Mouse (Mus musculus) cerebellum, adult 8-10 months (tissue): ENCODE measurements around the gene Tbxa2r.
A peak's percentile ranks its signal among the peaks of the same experiment; 100 is the strongest.

ENCODE experiments used
- DNase-seq: peaks from one replicate; pipeline ENCODE4 v3.0.0; 2022

Tbxa2r gene

DNA sequence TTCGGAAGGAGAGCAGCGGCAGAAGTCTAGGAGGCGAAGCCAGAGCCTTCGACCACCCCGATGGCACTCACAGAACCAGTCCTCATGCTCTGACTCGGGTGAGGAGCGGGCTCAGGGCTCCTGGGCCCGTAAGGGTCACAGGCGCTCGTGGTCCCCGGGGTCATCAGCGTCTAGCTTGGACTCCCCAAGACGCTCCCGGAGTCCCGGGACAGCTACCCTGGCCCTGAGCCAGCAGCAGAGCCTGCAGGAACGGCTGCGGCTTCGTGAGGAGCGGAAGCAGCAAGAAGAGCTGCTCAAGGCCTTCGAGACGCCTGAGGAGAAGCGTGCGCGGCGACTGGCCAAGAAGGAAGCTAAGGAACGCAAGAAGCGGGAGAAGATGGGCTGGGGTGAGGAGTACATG, 6.1 kb upstream of the Tbxa2r start:
- no peak for DNase-seq

DNA sequence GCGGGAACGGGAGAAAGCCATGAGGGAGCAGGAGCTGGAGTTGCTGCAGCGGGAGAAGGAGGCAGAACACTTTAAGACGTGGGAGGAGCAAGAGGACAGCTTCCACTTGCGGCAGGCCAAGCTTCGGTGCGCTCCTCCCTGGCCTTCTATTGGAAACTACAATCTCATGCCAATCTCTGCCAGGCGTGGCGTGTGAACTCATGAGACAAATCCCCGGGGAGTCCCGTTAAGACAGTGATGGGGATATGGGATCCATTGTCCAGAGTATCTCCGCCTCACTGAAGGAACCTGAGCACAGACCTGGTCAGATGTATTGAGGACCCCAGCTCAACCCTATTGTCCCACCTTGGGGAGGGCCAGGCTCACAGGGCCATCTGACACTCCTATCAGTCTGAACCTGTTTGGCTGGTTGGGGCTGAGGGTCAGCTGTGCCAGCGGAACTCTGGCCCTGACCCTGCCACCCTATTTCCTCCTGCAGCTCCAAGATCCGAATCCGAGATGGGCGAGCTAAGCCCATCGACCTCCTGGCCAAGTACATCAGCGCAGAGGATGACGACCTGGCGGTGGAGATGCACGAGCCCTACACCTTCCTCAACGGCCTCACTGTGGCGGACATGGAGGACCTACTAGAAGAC, 5.3 kb upstream of the Tbxa2r start:
- DNase-seq, result no peak

DNA sequence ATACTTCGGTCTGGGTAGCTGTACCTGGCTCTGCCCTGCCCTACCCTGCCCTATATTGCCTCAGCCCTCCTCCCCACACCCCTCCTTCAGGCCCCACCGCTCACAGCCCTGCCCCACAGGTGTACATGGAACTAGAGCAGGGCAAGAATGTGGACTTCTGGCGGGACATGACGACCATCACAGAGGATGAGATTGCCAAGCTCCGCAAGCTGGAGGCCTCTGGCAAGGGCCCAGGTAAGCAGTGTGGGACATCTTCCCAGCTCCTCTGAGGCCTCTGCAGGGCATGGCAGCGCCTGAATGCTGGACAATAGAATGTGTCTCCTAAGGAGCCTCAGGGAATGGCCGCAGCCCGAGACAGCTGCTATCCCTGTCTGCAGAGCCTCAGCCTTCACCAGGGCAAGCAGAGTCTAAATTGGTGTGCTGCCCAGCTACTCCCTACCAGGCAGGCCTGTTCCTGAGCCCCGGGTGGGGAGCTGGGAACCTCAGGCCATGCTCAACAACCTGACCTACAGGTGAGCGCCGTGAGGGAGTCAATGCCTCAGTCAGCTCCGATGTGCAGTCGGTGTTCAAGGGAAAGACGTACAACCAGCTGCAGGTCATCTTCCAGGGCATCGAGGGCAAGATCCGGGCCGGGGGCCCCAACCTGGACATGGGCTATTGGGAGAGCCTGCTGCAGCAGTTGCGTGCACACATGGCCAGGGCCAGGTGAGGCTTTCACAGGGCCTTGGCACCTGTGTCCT, 4.6 kb upstream of the Tbxa2r start:
- no peak for DNase-seq

DNA sequence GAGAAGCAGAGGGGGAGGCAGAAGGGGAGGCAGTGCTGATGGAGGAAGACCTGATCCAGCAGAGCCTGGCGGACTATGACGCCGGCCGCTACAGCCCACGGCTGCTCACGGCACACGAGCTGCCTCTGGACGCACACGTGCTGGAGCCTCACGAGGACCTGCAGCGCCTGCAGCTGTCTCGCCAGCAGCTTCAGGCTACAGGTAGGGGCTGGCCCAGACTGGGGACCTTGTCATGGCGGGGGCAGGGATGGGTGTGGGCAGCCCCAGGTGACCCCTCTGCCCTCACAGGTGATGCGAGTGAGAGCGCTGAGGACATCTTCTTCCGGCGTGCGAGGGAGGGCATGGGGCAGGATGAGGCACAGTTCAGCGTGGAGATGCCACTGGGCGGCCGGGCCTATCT, 3.4 kb upstream of the Tbxa2r start:
- DNase-seq, result no peak

DNA sequence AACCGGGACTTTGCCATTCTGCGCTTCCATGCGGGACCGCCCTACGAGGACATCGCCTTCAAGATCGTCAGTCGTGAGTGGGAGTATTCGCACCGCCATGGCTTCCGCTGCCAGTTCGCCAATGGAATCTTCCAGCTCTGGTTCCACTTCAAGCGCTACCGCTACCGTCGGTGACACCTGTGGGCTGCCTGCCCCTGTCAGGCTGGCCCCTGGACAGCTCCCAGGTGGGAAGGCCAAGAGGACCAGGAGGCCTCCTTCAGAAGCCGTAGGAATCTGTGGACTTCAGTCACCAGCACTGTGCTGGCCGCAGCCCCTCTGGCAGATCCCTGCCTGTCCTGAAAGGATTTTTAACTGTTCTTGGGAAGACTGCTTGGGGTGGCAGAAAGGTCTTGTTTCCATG, 2.8 kb upstream of the Tbxa2r start:
- DNase-seq, result no peak

DNA sequence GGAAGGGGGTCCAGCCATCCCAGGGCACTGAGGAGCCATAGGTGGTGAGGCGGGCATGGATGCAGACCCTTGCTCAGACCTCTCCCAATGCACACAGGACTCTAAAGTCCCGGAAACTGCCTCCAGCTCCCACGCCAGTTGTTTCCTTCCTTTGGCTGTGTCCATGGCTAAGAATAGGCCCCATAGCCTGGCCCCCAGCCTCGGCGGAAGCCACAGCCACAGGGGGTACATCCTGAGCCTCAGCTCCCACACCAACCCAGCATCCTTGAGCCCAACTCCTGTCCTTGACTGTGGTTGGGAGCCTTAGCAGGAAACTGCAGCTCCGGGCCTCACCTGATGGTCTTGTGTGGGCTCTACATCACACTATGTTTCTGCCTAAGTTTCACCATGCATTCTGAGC, 1.7 kb upstream of the Tbxa2r start:
- no peak for DNase-seq

DNA sequence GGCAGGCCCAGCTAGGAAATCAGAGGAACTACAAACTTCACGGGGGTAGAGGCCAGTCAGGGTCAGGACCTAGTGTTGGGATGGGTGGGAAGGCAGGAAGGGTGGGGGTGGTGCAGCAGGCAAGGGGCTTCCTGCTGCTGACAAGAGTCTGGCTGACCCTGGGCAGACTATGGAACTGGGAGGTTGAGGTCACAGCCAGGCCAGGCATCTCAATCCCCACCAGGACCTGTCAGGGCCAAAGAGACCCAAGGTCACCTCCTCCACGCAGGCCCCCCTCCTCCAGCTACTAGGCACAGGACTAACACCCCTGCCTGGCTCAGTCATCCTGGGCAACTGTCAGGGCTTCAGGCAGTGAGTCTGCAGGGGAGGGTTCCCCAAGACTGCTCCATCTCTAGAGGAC, 572 bp upstream of the Tbxa2r start:
- DNase-seq, result no peak

DNA sequence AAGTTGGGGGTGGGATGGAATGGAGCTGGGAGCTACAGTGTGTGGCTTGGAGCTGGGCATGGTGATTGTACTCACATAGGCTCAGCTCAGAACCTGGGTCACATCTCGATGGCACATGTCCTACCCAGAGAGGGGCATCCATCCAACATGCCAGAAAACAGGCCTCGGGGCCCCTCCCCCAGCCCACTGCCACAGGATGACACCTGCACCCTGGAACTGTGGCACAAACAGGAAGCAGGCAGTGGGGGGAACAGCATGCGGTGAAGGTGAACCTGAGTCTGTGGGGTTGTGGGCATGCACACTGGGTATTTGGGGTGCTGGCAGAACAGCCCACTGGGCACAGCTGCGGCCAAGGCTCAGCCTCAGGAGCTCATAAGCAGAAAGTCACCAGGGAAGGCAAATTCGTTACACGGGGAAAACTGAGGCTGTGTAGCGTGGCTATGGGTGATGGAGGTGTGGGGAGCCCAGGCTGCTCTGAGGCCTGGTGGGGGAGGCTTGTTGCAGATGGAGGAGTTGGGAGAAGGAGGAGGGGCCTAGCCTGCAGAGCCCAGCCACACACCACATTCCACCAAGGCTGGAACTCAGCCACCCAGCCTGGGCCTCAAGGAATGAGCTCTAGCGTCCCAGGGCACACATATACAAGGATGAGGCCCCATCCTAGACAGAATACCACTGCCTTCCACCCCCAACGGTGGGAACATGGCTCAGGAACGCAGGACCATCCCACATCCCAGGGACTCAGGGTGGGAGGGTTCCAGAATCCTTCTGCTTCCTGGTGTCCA, 854 bp downstream of the Tbxa2r start:
- DNase-seq, result no peak

DNA sequence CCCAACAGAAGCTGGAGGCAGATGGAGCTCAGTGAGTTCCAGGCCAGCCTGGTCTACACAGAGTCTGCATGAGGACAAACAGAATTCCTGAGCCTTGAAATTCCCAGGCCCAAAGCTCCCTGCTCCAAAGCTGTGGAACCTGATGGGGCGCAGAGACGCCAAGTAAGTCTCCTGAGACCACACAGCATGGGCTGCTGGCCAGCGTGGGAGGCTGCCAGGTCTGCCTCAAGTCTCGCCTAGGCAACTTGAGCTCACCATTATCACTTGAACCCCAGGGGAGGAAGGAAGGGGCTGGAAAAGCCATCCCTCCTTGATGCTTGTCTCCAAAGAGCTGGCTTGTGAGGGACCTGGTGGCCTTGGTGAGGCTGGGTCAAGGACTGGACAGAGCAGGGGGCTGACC, 1.5 kb downstream of the Tbxa2r start:
- DNase-seq, result no peak

DNA sequence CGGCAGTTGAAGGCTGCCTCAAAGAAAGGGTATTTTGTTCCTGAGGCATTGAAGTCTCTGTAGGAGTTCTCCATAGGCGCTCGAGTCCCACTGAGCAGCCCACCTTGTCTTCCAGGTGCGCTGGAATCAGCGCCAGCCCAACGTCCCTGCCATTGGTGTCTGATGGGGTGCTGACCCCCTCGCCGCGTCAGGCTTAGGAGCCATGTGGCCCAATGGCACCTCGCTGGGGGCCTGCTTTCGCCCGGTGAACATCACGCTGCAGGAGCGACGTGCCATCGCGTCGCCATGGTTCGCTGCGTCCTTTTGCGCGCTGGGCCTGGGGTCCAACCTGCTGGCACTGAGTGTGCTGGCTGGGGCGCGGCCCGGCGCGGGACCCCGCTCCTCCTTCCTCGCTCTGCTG, 3.7 kb downstream of the Tbxa2r start:
- no peak for DNase-seq

DNA sequence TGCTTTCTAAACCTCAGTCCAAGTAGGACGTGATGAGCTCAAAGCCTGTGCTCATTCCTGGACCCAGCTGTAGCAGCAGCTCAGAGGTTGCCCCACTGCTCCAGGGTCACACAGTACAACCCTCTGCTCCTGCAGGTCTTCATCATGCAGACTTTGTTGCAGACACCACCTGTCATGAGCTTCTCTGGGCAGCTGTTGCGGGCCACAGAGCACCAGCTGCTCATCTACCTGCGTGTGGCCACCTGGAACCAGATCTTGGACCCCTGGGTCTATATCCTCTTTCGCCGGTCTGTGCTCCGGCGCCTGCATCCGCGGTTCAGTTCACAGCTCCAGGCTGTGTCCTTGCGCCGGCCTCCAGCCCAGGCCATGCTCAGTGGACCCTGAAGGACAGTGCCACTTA, 5.8 kb downstream of the Tbxa2r start:
- no peak for DNase-seq

DNA sequence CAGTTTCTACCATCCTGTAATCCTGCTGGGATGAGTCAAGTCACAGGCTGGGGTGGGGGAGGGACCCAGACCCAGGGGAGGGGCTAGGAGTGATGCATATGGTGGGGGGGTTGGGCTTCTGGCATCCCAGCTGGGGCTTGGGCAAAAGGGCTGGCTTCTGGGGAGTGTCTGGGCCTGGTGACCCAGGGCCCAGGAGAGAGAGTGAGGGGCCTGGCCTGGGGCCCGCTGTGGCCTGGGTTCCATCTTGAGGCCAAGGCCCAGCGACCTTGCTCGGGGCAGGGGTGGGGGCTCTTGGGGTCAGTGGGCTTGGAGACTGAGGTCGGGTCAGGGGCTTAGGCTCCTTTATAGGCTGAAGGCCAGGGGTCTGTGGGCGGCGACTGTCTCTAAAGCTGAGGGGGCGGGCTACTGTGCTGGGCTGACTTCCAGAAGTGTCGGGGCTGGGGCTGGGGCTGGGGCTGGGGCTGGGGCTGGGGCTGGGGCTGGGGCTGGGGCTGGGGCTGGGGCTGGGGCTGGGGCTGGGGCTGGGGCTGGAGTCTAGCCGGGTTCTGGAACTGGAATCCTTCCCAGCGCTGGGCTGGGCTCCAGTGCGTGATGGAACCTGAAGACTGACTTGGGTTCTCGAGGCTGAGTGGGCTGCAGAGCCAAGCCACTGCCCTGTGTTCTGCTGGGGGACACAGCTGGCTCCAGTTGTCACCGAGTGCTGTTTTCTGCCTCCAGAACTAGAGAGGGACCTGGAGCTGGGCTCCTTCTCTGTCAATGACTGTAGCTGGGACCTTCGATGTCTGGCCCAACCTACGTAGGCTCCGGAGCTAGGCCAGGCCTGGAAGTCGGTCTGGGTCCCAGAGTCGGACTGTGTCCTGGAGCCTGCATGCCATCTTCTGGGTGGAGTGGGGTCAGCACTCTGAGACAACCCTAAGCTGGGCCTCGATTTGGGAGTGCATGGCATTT, 7.1 kb downstream of the Tbxa2r start:
- no peak for DNase-seq

DNA sequence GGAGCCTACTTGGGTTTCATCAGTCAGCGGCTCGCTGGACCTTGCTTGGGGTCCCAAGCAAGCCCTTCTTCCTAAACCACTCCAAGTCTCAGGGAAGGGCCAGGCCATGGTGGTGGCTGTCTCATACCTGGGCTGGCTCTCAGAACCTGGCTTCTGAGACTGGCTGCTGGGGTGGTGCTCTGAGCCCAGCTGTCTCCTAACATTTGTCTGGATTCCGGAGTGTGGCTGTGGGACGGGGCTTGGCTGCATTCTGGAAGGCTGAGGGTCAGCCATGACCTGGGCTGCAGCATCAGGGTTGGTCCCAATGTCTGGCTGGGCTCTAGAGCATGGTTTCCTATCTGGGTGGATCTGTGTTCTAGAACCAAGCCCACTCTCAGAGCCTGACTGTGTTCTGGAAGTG, 8.0 kb downstream of the Tbxa2r start:
- DNase-seq, result no peak

DNA sequence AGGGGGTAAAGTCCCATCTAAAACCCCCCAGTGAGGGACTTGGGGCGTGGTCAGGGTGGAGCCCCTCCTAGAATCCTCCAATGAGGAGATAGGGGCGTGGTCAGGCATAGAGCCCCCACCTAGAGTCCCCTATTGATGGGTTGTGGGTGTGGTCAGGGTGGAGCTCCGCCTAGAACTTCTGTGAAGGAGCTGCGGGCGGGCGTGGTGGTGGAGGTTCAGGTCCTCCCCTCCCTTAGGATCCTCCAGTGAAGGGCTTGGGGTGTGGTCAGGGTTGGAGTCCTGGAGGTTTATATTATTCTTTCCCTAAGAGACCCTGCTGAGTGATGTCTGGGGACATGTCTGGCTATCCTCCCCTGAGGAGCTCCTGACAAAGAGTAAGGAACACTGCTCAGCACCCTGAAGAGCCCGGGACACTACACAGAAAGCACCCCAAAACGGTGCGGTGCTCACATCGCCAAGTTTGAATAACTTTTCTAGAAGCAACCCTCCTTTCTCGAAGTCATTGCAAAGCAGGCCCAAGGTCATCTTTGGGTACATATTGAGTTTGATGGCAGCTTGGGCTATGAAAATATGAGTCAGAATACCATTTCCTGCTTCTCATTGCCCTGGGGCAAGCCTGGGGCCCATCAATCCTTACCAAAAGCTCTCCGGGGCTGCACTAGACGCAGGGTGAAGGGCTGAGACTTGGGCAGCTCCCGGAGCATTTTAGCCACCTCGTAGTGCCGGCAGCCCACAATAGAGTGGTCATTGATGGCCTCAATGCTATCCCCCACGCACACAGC, 12.2 kb downstream of the Tbxa2r start:
- DNase-seq, result no peak

DNA sequence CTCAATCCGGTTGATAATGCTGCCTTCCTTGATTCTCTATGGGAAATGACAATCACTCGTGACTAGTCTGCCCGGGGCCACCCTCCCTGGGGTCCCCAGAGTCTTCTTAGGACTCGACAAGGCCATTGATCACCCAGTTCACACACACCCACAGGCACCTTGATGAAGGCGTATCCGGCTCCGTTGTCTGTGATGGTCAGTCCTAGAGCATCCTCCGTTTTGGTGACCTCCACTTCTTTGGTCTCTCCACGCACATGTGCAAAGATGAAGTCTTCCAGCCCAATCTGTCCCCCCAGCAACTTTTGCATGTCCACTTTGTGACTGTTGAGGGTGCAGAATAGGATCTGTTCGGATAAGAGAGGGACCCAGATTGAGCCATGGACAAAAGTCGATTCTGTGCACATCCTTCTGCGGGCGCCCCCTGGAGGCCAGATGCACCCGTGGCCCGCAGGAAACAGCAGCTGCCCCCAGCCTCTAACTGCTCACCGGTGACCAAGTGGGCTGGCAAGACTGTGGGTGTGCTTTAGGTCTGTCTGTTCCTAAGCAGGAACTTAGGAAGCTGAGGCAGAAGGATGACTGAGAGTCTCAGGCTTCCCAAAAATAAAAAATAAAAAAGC, 12.9 kb downstream of the Tbxa2r start:
- DNase-seq, result peak; percentile 63

DNA sequence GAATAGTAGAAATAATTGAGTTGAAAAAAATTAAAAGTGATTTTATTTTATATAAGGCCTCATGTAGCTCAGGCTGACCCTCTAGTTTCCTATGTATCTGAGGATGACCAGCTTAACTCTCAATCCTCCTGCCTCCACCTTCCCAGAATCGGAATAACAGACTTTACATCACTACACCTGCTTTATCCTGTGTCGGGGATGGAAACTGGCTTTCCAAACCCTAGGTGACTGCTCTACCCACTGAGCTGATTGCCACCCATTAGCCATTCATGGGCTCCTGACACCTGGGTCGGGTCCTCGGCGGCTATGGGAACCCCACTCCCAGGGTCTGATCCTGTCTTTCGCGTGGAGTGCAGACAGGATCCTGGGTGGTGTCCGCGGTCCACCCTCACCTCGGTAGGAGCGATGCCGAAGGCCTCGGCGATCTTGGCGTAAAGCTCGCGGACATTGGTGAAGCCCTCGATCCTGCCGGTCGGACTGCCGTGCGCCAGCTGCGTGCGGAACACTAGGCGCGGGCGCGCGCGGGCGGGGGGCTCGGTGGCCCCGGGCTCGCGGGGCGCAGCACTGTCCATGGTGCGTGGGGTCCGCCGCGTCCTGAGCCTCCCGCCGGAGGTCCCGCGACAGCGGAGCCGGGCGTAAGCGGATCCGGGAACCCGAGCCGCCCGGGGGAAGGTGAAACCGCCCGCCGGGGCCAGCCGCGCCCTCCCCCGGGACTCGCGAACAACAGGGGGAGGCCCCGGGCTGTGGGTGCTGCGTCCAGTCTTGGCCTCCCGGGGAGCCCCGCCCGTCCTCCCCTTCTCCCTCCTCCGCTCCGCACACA, 14.4 kb downstream of the Tbxa2r start, which contains the start of gene Gipc3:
TSS of gene Gipc3 (minus strand) at position 581 of the 820 bp plus-strand sequence.
- no peak for DNase-seq

DNA sequence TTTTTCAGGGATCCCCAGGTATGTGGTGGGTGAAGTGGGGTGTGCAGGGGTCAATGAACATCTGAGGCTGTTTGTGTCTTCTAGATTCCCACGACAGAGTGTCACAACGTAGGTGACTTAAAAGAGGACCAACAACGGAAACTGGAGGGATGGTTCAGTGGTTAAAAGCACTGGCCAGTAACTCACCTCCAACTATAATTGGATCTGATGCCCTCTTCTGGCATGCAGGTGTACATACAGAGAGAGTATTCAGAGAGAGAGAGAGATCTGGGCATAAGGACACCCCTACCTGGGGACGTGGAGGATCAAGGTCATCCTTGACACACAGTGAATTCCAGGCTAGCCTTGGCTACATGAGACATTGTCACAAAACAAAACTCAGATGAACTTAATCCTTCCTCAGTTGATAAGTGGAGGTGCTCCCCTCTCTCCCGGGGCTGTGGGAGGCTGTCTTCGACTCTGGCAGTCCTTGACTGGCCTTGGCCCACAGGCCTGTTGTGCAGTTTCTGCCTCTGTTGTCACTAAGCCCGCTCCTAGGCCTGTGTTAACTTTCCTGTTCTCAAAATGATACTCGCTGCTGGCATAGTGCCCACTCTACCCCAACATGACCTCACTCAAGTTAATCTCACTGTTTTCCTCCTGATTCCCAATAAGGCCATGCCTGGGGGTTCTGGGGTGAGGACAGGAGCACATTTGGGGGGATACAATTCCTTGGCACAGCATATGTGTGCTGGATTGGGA, 16.1 kb downstream of the Tbxa2r start:
- no peak for DNase-seq

DNA sequence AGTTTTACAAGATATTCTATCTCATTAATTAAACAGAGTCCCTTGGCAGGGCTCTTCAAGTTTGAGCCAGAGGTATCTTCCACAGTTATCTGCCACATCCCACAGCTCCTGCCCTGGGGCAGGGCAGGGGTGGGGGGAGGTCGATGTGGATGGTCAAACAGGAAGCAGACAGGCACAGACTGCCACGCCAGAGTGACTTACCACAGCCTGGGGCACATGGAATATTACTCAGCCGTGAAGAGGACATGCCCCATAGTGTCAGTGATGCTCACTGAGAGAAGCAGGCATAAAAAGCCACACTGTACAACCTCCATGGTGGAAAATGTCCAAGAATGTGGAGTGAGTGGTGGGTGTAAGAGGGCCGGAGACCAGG, 16.6 kb downstream of the Tbxa2r start:
- DNase-seq, result no peak

DNA sequence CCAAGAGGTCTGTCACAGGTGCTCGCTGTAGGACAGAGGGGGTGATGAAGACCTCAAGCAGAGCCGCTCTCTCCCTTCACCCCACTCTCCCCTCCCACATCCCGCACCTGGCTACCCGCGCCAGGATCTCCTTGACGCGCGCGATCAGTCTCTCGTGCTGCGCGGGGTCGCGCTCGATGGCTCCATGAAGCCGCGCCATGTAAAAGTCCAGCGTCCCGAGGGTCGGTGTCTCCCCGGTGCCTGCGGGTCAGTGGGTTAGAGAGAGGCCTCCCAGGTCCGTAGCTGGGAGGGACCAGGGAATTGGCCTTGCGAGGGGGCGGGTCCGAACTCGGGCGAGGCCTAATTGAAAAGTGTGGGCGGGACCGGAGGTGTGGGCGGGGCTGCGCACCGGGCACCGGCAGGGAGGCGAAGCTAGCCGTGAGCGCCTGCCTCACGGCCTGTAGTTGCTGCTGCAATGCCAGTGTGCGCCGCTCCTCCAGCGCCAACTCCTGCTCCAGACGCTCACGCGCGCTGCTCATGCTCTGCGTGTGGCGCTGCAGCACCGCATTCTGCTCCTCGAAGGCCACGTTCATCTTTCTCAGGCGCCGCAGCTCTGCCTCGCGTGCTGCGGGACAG, 18.0 kb downstream of the Tbxa2r start:
- DNase-seq, result no peak

DNA sequence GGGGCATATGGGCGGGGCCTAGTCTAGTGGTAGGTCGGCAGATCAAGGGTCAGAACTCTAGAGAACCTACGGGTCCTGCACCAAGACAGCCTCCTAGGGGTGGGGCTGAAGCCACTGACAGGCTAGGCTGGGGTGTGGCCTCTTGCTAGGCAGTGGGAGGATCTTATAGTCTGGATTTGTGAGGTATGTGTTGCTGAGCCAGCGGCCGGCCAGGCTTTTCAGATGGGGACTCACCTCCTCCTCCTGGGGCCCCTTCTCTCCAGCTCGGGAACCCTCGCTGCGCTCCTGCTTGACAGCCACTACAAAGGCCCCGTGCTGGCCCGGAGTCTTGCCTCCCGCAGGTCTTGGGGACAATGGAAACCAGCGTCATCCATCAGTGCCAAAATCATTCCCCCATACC, 20.6 kb downstream of the Tbxa2r start:
- DNase-seq, result no peak
